Mouse (Mus musculus) R1 (cell line): ENCODE data around the gene Gm340.

Experiments
- DNase-seq: peaks from one replicate; pipeline ENCODE4 v3.0.0-alpha.2; 2018; ENCODE audit warnings: low read depth, low spot score

The Gm340 gene

DNA sequence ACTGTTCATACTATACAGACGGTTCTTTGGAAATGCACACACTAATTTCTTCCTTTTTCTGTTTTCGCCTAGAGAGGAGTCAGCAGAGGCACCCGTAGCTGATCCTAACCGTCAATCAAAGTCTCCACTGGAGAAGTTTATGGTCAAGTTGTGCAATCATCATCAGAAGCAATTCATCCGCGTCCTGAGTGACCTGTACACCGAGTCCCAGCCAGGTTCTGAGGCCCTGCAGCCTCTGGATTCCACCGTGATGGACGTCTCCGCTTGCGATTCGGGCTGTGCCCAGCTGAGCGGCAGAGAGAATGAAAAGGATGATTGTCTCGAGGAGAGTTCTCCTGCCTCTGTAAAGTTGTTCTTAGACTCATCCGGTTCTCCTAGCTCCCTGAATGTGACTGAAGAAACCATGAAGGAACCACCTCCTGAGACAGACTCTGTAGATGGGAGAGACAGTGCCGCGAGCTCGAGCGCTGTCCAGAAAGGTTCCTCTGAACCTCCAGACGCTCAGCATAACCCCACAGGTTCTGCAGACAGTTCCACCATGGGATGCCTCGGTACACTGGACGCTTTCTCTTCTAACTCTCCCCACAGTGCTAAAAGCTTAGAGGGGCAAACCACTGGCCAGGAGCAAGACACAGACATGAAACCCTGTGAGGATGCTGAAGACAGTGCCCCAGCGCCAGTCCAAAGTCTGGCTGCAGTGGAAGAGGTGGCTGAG, at the start of gene Gm340:
Gene Gm340 (plus strand): TSS at position 665 of the 715 bp plus-strand sequence.
- DNase-seq: no peak

- DNase-seq: no peak
Observed at GRCm38 (mm10) chr19:41534021-41534420, 48.1 kb upstream of the Gm340 start.

- no peak for DNase-seq
Observed at GRCm38 (mm10) chr19:41556981-41557380, 25.2 kb upstream of the Gm340 start.

DNA sequence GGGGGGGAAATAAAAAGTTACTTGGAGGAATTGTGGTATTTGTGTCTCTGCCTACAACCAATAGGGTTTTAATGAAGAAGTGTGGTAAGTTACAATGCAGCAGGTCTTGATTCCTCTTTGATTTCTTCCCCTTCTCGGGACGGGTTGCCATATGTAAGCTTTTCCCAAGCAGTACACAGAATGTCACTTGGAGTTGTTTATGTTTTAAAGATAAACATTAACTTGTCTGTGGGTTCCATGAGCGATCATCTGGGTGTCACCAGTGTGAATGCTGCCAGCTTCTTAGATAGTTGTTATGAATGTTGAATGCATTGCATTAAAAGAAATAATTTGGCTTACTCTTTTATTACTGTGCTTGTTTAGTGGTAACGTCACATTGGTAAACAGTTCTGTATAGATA, 24.7 kb upstream of the Gm340 start:
- DNase-seq: no peak

- no peak for DNase-seq
Observed at GRCm38 (mm10) chr19:41558891-41559486, 23.2 kb upstream of the Gm340 start.

DNA sequence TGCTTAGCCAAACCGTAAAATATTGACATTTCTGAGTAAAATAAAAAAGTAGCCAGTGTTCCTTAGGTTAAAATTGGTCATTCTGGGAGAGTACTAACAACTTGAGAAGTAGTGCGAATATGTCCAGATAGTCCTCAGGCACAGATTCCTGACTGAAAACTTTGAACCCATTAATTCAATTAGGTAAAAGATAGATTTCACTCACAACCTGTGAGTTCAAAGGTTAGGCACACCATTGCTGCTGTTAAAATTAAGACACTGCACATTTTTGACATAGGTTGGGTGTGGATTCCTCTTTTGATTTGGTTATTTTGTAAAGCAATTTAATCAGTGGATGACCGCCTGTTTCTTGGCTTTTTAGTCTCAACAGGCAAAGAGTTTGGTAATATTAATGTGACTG, 21.3 kb upstream of the Gm340 start:
- no peak for DNase-seq

GRCm38 (mm10) chr19:41568791-41569190, 13.4 kb upstream of the Gm340 start:
- no peak for DNase-seq

DNA sequence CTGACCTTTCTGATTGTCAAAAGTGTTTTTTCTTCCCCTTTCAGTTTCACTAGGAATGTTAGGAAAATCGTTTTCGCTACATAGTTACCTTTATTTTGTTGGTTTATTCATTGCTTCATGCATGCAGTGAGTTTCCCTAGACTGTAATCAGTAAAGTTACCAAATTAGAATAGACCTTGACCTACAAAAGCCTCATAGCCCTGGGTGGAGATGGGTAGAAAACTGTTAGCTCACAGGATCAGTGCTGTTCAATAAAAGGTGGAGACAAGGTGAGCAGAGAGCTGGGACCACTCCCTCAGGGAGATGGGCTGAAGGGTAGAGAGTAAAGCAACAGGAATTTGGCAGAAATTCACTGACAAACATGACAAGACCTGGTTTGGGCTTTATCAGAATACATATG, 8.5 kb upstream of the Gm340 start:
- DNase-seq: peak; percentile 42

- DNase-seq: no peak
Observed at GRCm38 (mm10) chr19:41577576-41577975, 4.6 kb upstream of the Gm340 start.

DNA sequence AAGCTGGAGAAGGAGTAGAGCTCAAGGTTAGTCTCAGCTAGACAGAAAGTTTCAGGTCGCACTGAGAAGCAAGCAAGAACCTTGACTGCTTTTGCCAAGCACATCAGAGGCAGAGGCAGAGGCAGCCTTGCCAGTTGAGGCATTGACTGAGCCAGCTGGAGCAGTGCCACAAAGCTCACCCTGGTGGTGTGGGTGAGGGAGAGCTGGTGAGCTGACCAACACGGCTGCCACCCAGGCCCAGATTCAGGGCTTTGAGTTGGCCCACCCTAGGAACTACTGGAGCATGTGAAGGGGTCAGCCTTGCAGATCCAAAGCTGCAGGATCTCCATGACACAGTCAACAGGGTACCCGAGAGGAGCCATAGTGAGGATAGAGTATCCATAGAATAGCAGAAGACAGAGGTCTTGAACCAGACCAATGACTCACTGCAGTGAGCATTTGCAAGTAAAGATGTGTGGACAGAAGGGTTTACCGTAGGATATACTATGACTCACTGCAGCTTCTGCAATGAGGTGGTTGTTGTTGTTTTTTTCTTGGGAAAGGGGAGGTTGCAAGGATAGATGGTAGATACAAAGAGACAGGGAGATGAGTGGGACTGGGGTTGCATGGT, 2.8 kb upstream of the Gm340 start:
- no peak for DNase-seq

DNA sequence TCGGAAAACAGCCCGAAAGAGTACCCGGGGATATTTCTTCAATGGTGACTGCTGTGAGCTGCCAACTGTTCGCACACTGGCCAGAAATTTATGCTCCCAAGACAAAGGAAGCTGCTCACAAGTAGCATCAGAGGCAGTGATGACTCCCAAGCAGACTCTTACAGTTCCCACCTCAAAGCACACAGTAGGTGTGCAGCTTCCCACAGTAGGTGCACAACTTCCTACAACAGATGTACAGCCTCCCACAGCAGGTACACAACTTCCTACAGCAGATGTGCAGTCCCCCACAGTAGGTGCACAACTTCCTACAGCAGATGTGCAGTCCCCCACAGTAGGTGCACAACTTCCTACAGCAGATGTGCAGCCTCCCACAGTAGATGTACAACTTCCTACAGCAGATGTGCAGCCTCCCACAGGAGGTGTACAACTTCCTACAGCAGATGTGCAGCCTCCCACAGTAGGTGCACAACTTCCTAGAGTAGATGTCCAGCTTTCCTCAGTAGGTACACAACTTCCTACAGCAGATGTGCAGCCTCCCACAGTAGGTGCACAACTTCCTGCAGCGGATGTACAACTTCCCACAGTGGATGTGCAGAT, 846 bp downstream of the Gm340 start:
- DNase-seq: no peak

GRCm38 (mm10) chr19:41586752-41587151, 4.6 kb downstream of the Gm340 start:
- no peak for DNase-seq

DNA sequence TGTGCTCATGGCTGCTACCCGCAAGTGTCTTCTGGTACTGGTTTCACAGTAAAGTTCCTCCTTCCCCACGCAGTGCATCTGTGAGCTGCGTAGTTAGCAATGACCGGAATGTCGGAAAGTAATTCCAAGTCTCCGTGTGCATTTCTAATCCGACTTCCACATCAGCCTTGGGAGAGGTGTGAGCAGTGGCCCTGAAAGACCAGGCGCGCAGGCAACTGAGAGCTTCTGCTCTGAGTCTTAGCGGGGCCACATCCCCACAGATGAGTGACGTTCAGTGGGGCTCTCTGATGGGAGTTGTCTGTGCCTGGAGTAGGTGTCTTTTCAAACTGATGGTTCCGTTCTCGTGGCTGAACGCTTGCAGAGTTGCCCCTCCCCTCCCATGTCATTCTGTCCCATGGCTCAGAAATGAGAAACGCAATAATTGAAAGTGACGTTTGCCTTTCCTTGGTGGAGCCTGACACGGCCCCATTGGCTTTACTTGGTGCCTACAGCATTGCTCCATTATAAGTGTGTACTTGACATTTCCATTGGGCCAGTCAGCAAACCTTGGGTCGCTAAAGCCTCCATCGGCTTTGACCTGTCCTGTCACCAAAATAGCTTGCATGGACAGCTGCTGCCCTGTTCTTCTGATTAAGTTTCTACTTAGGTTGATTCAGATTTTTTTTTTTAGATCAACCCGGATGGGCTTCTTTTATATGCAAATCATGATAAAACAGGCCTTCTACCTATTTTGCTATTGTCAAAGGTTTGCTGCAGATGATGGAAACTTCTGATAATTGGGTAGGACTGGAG, 5.5 kb downstream of the Gm340 start:
- no peak for DNase-seq

- DNase-seq: no peak
Observed at GRCm38 (mm10) chr19:41589026-41589425, 6.9 kb downstream of the Gm340 start.

- no peak for DNase-seq
Observed at GRCm38 (mm10) chr19:41589681-41590080, 7.5 kb downstream of the Gm340 start.

DNA sequence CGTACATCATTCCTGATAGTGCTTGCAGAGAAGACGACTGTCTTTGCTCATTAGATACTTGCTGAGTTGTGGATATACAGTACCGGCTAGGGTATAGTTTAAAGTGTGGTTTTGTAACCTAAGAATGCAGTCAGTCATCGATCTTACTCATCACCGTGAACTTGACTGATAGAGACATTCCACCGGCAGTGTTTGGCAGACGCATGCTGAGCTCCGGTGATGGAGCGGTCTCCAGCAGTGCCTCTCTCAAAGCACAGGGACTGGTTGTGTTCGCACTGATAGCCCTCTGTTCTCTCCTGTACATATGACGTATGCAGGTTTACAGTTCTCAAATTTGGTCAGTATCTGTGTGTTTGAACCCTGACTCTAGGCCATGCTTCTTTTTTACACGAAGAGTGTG, 9.6 kb downstream of the Gm340 start:
- DNase-seq: peak; percentile 36

DNA sequence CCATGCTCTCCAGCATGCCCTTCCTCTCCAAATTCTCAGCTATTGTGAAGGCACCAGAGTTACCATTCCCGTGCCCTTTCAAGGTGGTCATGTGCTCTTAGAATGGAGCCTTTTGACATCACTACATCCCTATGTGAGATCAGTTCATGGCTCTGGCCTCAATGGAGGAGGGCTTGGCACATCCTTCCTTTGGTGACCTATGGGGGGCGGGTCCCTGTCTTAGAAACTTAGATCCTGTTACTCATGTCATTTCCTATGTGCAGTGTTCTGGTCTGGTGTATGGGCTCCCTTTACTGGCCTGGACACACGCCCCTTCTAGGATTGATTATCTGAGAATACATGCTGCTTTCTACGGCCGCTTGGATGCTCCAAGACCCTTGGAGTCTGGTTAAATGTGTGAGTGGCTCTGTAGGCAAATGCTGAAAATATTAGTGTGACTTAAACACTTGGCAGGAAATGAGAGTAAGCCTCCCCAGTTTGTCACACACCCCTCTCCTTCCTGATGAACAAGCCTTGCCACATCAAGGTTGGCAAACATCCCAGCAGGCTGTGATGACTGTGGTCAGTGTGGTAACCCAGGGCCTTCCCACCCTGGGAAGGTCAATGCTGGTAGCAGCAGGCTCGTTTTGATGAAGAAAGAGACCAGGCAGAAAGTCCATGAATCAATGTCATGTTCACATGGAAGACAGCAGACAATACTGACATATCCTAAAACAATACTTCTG, 15.2 kb downstream of the Gm340 start:
- no peak for DNase-seq

DNA sequence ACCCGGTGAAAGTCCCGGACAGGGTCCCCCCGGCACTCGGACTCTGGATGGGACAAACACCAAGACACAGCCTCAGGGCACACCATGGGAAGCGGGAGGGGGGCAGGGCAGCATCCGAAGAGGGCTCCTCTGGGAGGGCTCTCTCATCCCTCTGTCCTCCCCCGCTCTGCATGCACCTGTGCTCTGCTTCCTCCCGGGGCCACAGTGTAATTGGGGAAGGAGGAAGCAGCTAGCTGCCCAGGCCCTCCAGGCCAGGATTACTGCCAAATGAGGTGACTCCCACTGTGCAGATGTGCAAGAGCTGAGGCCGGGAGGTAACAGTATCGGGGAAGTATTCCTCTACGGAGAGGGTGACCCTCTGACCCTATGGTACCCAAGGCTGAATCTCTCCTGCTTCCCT, 18.5 kb downstream of the Gm340 start:
- no peak for DNase-seq

- peak; percentile 27 for DNase-seq
Observed at GRCm38 (mm10) chr19:41606208-41606987, 24.2 kb downstream of the Gm340 start.

DNA sequence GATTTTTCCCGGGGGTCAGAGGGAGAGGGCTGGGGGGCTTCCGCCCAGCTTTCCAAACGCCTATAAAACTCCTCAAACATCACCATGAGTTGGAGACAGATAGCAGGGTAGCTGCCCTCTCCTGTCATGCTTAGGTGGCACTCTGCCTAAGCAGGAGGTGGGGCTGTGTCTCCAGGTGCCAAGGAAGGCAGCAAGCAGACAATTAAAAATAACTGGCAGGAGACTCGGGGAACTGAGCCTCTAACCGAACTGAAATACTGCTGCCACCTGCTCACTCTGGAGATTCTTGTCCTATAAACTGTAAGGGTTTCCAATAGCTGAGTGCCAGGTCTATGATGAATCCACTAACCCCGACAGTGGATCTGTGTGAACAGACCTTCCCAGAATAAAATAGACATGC, 29.5 kb downstream of the Gm340 start:
- no peak for DNase-seq
